Mouse (Mus musculus) hindbrain, embryonic 15.5 days (tissue): ENCODE results near the gene Slc9a7. TPM values are rescaled to one million over a fixed set of nuclear protein-coding genes. Genes with fewer than 3 reads are reported as not detected.
A peak's percentile ranks its signal among the peaks of the same experiment; 100 is the strongest.

Source experiments
- ATAC-seq: fragments of 200-750 bp; cut with Nextera tagmentation; 2 replicates; pipeline ENCODE4 v1.8.0; 2017; ENCODE audit warnings: low read depth, moderate number of reproducible peaks, moderate TSS enrichment; ENCODE audit not compliant: low FRiP score
- H3K27ac ChIP-seq: fragments of 300-500 bp; sonication (generic); replicated peaks from 2 replicates; pipeline ENCODE4 v1.5.1; 2015; ENCODE audit warnings: mild to moderate bottlenecking, inconsistent platforms
- H3K27me3 ChIP-seq: fragments of 300-500 bp; sonication (generic); 2 replicates; pipeline ENCODE4 v1.6.1; 2015; ENCODE audit warnings: control low read depth, inconsistent platforms
- H3K36me3 ChIP-seq: fragments of 300-500 bp; sonication (generic); 2 replicates; pipeline ENCODE4 v1.6.1; 2015; ENCODE audit warnings: control low read depth, inconsistent platforms
- H3K4me1 ChIP-seq: fragments of 300-500 bp; sonication (generic); replicated peaks from 2 replicates; pipeline ENCODE4 v1.6.1; 2015; ENCODE audit warnings: control low read depth, inconsistent platforms
- H3K4me2 ChIP-seq: fragments of 300-500 bp; sonication (generic); 2 replicates; pipeline ENCODE4 v1.6.1; 2015; ENCODE audit warnings: moderate library complexity, mild to moderate bottlenecking, inconsistent platforms
- H3K4me3 ChIP-seq: fragments of 300-500 bp; sonication (generic); 2 replicates; pipeline ENCODE4 v1.5.1; 2015; ENCODE audit warnings: mild to moderate bottlenecking, inconsistent platforms
- H3K9ac ChIP-seq: fragments of 300-500 bp; sonication (generic); 2 replicates; pipeline ENCODE4 v1.6.1; 2015; ENCODE audit warnings: inconsistent platforms
- H3K9me3 ChIP-seq: fragments of 300-500 bp; sonication (generic); 2 replicates; pipeline ENCODE4 v1.6.1; 2016; ENCODE audit warnings: control low read depth, inconsistent platforms
- WGBS: fragments of 180-500 bp; shearing (Covaris S2); methylation state at CpG from one replicate; pipeline ENCODE4 v1.1.7; 2015; 5-methylcytosine and 5-hydroxymethylcytosine counted together
- polyA plus RNA-seq: library from polyadenylated mRNA; unstranded; fragments of >200 nt; fragmentation: Nextera tagmentation; extraction: Ambion mirVana; gene quantifications from 2 replicates; pipeline ENCODE4 v1.2.1, GENCODE M21; 2015

Slc9a7 gene
- polyA plus RNA-seq, 1 experiment from 2014 or later = 14.6 TPM

DNA sequence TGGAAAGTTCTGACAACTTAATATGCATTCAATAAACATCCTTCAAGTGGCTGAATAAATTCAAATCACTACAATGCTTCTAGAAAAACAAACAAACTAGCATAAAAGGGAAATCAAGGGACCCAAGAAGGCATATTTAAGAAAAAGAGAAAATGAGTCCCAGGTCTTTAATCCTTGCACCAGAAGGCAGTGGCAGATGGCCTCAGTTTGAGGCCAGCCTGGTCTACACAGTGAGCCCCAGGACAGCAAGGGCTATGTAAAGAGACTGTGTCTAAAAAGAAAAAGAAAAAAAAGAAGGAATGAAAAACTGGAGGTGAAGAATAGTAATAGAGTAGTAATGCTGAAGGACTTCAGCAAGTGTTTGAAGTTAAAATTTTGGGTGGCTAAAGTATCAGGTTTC, 162.7 kb downstream of the Slc9a7 start:
- no peak for ATAC-seq
- no peaks in the 10 kb centered on the region for H3K9me3 ChIP-seq
- H3K27ac ChIP-seq = no peak overlapping the region
- H3K36me3 ChIP-seq = no peaks in the 10 kb centered on the region
- H3K9ac ChIP-seq = no peak overlapping the region
- H3K4me1 ChIP-seq = no peaks in the 10 kb centered on the region
- no peak overlapping the region for H3K4me2 ChIP-seq
- no peaks in the 10 kb centered on the region for H3K27me3 ChIP-seq
- no peak overlapping the region for H3K4me3 ChIP-seq

DNA sequence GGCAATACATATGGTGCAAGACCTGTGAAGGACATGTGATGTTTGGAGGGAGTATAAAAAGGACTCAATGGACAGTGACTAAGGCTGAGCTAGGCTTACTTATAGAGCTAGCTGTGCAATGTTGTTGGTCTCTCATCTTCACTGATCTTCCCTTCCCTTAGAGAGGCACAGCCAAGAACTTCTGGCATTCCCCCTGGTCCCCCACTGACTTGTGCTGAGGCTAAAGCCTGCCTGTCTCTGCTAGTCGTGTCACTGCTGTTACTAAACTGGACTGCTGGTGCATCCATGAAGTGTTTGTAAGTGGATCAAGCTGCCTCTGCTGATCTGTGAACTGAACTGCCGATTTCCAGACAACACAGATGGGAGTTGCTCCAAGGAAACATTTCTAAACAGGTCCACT, 166.1 kb downstream of the Slc9a7 start:
- 75% methylated on average over 2 of the region's 2 CpGs for WGBS
- no peak overlapping the region for H3K9ac ChIP-seq
- H3K4me3 ChIP-seq = no peak overlapping the region

DNA sequence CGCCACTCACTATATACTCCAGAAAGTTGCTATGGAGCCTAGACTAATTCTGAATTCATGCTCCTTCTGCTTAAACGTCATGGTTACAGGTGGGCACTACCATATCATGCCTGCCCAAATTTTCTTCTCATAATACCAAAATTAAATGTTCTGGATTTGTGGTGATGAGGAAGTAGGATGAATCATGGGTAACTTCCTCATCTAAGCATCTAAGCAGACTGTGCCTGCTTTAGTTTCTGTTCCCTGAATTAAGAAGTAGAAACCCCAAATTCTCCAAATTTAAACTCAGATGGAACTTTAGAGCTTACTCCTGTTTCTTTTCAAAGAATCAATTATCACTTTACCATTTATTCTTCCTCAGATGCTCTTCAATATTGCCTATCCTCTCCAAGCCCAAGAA, 173.9 kb downstream of the Slc9a7 start:
- Histone ChIP-seq H3K27ac (no peak overlapping the region), H3K9ac (no peak overlapping the region), H3K4me3 (no peak overlapping the region), H3K9me3 (no peaks in the 10 kb centered on the region), H3K27me3 (no peaks in the 10 kb centered on the region), H3K36me3 (no peaks in the 10 kb centered on the region), H3K4me1 (no peaks in the 10 kb centered on the region), H3K4me2 (no peak overlapping the region)
- ATAC-seq = no peak
- WGBS = 70% methylated on average over 2 of the region's 2 CpGs

More for the DNA sequence above, 166.1 kb downstream of the Slc9a7 start:
- Histone ChIP-seq H3K27ac (no peak overlapping the region), H3K4me2 (no peak overlapping the region), H3K9me3 (no peaks in the 10 kb centered on the region), H3K36me3 (no peaks in the 10 kb centered on the region), H3K4me1 (no peaks in the 10 kb centered on the region), H3K27me3 (no peaks in the 10 kb centered on the region)
- no peak for ATAC-seq

DNA sequence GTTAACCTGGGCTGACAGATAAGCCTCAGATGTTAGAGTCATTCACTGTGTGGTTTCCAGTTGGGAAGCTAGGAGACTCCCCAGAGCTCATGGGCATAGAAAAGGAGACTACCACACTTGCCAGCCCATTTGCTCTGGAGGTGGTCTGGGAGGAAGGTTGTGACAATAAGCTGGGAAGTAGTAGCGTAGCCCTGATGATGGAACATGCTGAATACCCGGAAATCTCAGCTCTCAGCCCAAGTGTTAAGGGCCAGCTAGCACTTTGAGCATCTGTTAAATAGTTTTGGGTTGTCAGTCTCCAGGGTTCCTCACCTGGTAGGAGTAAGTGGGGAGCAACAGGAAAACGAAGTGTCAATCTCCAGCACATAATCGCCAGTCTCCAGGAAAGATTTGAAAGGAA, 221.4 kb downstream of the Slc9a7 start:
- ATAC-seq = no peak
- Histone ChIP-seq H3K27ac (no peak overlapping the region), H3K36me3 (no peaks in the 10 kb centered on the region), H3K4me1 (no peaks in the 10 kb centered on the region), H3K9me3 (no peaks in the 10 kb centered on the region), H3K4me2 (no peak overlapping the region), H3K9ac (no peak overlapping the region), H3K4me3 (no peak overlapping the region), H3K27me3 (no peaks in the 10 kb centered on the region)
- WGBS = 50% methylated on average over 4 of the region's 4 CpGs

DNA sequence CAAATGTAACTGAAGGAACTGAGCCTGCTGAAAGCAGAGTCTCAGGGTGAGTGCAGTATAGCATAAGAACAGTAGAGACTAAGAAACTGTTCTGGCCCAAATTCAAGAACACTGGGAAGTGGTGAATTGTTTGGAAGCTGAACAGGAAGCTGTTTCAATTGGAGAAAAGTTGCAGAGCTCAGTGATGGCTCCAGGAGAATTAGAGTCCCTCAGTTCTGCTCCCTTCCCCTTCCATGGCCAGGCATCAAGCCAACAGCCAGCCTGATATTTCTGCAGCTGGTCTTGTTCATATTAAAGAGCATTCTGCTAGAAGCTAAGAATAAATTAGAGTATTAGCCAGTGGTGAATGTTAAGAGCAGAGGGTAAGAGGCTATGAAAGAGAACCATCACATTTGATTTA, 225.0 kb downstream of the Slc9a7 start:
- no peak overlapping the region for H3K27ac ChIP-seq
- H3K4me2 ChIP-seq = no peak overlapping the region
- H3K4me1 ChIP-seq = no peaks in the 10 kb centered on the region
- H3K9ac ChIP-seq = no peak overlapping the region
- H3K4me3 ChIP-seq = no peak overlapping the region
- H3K36me3 ChIP-seq = no peaks in the 10 kb centered on the region
- no peaks in the 10 kb centered on the region for H3K9me3 ChIP-seq
- no peak for ATAC-seq
- H3K27me3 ChIP-seq = no peaks in the 10 kb centered on the region

DNA sequence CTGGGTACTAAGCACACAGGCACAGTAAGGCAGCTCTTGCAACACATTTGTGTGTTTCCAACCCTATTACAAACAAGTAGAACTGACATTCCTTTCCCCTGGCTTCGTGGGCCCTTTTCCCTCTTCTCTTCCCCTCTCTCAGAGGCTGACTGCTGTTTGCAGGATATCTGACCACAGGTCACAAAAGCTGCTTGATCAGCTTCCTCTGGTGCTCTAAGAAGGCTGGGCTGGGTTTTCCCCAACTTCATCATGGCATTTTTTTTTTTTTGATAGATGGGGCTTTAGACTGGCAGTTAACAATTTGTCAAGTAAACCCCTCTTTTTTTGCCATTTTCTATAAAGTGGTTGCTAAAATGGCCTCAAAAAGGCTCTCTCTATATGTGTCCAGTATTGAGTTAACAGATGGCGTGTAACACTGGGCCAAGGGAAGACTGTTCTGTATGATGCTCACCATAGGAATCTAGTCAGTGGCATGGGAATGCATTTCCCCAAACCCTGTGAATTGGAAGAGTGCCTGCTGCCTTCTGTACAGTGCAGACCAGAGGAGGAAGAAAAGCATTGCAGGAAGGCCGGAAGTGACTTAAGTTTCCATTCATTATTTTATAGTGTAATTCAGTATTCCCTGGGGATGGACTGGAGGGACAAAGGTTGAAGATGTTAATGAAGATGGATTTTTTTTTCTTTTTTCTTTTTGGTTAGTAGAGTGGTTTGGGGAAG, 229.7 kb downstream of the Slc9a7 start:
- no peaks in the 10 kb centered on the region for H3K36me3 ChIP-seq
- WGBS = 39% methylated on average over 3 of the region's 3 CpGs
- H3K27me3 ChIP-seq = no peaks in the 10 kb centered on the region
- no peak for ATAC-seq
- no peaks in the 10 kb centered on the region for H3K4me1 ChIP-seq
- no peak overlapping the region for H3K9ac ChIP-seq
- H3K27ac ChIP-seq = no peak overlapping the region
- H3K9me3 ChIP-seq = no peaks in the 10 kb centered on the region
- H3K4me3 ChIP-seq = no peak overlapping the region
- H3K4me2 ChIP-seq = peak overlapping the region; percentile 74

DNA sequence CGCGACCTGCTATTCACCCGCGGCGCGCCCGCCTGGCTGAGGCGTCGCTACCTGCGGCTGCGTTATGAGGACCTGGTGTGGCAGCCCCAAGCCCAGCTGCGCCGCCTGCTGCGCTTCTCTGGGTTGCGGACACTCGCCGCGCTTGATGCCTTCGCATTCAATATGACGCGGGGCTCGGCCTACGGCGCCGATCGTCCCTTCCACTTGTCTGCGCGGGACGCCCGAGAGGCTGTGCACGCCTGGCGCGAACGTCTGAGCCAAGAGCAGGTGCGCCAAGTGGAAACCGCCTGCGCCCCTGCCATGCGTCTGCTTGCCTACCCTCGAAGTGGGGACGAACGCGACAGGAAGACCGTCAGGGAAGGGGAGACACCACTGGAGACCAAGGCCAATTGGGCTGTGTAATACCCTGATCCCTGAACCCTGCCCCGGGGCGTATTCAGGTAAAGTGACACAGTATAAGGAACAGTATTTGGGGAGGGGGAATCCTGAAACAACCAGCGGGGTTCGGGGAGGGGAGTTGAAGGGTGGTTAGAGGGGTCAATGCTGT, 230.8 kb downstream of the Slc9a7 start:
- H3K9me3 ChIP-seq = no peaks in the 10 kb centered on the region
- ATAC-seq = peak; percentile 49; the same call in 1 of the 2 replicates
- peak overlapping the region; percentile 74 for H3K4me2 ChIP-seq
- H3K36me3 ChIP-seq = no peaks in the 10 kb centered on the region
- WGBS = 22% methylated on average over 47 of the region's 47 CpGs
- H3K9ac ChIP-seq = peak overlapping the region; percentile 28; the same call in 1 of the 2 replicates
- H3K4me1 ChIP-seq = no peaks in the 10 kb centered on the region
- peak overlapping the region; percentile 46 for H3K4me3 ChIP-seq
- H3K27me3 ChIP-seq = no peaks in the 10 kb centered on the region
- no peak overlapping the region for H3K27ac ChIP-seq

DNA sequence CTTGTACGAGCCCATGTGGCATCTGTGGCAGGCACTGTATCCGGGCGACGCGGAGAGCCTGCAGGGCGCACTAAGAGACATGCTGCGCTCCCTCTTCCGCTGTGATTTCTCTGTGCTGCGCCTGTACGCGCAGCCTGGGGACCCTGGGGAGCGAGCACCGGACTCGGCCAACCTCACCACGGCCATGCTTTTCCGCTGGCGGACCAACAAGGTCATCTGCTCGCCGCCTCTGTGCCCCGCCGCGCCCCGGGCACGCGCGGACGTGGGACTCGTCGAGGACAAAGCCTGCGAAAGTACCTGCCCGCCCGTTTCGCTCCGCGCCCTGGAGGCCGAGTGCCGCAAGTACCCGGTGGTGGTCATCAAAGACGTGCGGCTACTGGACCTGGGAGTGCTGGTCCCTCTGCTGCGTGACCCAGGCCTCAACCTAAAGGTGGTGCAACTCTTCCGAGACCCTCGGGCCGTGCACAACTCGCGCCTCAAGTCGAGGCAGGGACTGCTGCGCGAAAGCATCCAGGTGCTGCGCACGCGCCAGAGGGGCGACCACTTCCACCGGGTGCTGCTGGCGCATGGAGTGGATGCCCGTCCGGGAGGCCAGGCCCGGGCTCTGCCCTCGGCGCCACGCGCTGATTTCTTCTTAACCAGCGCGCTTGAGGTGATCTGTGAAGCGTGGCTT, 231.4 kb downstream of the Slc9a7 start:
- no peak overlapping the region for H3K27ac ChIP-seq
- H3K9me3 ChIP-seq = no peaks in the 10 kb centered on the region
- 20% methylated on average over 60 of the region's 65 CpGs for WGBS
- no peaks in the 10 kb centered on the region for H3K36me3 ChIP-seq
- H3K27me3 ChIP-seq = no peaks in the 10 kb centered on the region
- no peaks in the 10 kb centered on the region for H3K4me1 ChIP-seq
- peak overlapping the region; percentile 46 for H3K4me3 ChIP-seq
- peak; percentile 65 for ATAC-seq
- H3K4me2 ChIP-seq = peak overlapping the region; percentile 74
- H3K9ac ChIP-seq = peak overlapping the region; percentile 28

DNA sequence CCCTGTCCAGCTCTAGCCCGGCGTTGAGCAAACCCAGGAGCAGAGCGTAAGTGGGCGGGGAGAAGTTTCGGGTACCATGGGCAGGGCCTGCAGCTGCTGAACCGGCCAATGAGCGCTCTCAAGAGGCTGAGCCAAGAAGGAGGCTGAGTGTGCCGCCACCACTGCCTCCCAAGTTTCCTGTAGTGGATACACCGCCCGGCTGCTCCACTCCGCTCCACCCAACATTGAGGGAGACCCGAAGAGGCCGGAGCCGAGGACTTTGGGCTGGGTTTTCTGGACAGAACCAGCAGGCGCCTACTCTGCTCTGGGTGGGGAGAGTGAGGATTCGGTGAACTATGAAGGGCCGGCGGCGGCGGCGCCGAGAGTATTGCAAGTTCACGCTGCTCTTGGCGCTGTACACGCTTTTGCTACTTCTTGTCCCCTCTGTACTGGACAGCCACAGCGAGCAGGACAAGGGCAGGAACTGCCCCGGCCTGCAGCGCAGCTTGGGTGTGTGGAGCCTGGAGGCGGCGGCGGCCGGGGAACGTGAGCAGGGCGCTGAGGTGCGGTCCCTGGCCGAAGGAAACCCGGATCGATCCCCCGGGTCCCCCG, 232.1 kb downstream of the Slc9a7 start, which contains the start of gene Chst7:
Gene Chst7, plus strand, starts transcription at position 180 of the 591 bp plus-strand sequence.
- no peaks in the 10 kb centered on the region for H3K4me1 ChIP-seq
- H3K9me3 ChIP-seq = no peaks in the 10 kb centered on the region
- WGBS = 25% methylated on average over 40 of the region's 40 CpGs
- peak within 1 kb of the TSS; percentile 74 for H3K4me2 ChIP-seq
- no peaks in the 10 kb centered on the region for H3K27me3 ChIP-seq
- H3K27ac ChIP-seq = no peak within 1 kb of the TSS
- H3K36me3 ChIP-seq = no peaks in the 10 kb centered on the region
- peak within 1 kb of the TSS; percentile 46 for H3K4me3 ChIP-seq
- ATAC-seq = peak; percentile 85
- H3K9ac ChIP-seq = peak within 1 kb of the TSS; percentile 28

Other genes with a start within 250 kb of the Slc9a7 start
- 7.1 and 8.6 TPM in 2 replicates for gene Chst7, start 232.2 kb downstream of the Slc9a7 start, polyA plus RNA-seq
- 15.5 and 15.9 TPM in 2 replicates for gene Rp2, start 72.7 kb upstream of the Slc9a7 start, polyA plus RNA-seq
- 5.0 and 5.1 TPM in 2 replicates for gene Jade3, start 133.9 kb upstream of the Slc9a7 start, polyA plus RNA-seq